Mouse (Mus musculus) embryo, embryonic 10.5 days (tissue): ENCODE results near the gene Cdk18.

Source experiments
- DNase-seq: peaks from one replicate; pipeline ENCODE4 v3.0.0-alpha.2; 2015; ENCODE audit warnings: low spot score

Cdk18 gene

DNA sequence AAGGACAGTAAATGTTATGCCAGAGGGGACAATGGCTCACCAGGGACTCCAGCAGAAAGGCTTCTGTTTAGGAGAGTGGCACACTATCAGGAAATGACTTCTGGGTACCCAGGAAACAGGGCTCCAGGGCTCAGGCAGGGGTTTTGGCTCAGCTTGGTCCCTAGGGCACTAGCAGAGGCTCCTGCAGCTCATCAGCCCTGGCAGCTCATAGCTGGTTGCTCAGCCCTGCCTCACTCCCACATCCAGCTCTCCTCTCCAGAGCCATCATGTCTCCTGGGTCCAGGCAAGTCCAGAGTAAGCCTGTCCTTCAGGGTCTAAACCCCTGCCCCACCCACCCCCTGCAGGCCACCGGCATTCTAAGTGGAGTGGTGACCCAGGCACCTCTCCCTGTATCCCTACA is 28.1 kb downstream of the Cdk18 start:
- no peak for DNase-seq

DNA sequence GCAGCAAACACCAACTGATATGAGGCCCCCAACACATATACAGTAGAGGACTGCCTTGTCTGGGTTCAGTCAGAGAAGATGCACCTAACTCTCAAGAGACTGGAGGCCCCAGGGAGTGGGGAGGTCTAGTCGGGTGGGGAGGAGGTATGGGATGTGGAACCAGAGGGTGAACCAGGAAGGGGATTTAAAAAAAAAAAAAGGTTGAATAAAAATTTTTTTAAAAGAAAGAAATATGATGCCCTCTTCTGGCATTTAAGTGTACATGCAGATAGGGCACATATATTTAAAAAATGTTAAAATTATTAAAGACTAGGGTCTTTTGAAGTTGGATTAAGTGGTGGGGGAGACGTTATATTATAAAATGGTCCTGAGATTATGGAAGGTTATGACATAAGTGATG is 30.1 kb downstream of the Cdk18 start:
- DNase-seq: no peak

DNA sequence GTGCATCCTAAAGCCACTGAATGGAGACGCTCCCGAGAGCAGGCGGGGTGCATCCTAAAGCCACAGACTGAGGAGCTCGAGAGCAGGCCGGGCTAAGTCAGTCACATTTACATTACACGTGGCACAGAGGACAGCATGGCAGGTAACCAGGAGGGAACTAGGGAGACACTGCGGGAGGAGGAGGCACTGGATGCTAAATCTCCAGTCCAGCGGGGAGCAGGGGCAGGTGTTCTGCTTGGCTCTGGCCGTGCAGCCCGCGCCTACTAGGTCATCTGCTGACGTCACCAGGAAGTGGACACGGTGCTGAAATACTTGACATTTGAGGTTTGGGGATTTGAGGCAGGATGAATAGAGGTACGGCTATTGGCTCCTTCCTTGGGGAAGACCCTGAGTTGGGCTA is 35.1 kb downstream of the Cdk18 start:
- DNase-seq: no peak

DNA sequence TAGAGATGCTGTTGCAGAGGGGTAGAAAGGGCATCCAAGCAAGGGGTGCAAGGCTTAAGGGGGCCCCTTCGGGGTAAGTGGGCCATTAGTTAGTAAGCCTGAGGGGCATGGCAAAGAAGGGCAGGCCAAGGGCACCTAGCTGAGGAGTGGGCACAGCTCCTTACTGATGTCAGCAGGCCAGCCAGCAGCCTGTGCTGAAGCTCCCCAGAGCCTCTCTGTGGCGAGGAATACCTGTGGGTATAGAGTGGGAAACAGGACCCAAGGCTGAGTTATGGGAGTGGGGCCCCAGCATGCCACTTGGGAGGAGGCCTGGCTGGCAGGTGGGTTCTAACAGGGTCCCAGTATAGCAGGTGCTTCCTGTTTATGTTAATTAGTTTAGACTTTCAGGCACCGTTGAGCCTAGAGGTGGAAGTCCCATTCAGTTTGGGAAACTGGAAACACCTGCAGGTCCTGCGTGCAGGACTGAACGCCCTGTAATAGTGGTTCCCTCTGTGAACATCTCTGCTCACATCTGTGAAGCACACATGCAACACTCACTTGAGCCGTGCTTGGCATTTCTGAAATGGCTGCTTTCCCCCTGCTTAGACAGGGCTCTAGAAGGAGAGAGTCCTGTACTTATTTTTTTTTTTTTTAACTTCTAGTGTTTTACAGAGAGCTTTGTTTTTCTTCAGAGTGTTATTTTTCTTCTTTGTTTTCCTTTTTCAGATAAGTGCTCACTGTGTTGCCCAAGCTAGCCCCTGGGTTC is 37.4 kb downstream of the Cdk18 start:
- DNase-seq: no peak

DNA sequence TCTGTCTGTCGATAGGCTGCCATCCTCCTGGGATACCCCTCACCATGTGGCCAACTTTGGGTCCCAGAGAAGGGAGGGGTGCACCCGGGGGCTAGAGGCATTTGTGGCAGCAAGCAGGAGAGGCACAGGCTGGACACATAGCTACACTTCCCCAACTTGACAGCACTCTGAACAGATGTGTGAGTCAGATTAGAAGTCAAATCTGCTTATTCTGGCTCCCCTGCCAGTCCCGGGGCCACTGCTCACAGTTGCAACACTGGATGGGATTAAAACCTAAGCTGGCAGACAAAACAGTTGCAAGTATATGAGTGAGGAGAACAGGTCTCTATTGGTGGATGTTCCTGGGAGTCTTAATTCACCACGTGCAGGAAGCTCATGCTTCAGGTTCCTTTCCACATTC is 39.7 kb downstream of the Cdk18 start:
- DNase-seq: no peak

DNA sequence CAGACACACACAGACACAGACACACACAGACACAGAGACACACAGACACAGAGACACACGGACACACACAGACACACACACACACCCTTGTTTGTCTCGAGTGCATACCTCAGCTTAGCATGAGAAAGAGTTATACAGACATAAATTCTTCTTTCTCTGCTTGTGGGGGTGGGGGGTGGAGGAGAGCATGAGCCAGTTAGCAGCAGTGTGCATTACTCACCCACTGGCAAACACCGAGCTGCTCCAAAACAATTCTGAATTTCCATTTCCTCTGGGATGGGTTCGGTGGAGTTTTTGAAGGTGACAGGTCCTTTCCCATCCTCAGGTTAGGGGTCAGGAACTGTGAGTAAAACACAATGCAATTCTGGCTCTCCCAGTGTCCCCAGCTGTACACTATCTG is 40.5 kb downstream of the Cdk18 start:
- no peak for DNase-seq

DNA sequence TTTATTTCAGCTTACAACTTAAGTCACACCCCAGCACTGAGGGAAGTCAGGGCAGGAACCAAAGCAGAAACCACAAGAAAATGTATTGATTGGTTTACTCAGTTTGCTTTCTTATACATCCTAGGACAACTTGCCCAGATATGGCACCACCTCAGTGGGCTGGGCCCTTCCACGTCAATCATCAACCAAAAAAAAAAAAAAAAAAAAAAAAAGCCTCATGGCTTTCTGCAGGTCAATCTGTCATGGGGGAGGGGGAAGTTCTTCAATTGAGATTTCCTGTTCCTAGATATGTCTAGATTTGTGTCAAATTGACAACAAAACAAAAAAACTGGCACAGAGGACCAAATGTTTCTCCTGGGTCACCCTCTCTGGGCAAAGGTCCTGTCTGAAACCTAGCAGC is 41.4 kb downstream of the Cdk18 start:
- no peak for DNase-seq

DNA sequence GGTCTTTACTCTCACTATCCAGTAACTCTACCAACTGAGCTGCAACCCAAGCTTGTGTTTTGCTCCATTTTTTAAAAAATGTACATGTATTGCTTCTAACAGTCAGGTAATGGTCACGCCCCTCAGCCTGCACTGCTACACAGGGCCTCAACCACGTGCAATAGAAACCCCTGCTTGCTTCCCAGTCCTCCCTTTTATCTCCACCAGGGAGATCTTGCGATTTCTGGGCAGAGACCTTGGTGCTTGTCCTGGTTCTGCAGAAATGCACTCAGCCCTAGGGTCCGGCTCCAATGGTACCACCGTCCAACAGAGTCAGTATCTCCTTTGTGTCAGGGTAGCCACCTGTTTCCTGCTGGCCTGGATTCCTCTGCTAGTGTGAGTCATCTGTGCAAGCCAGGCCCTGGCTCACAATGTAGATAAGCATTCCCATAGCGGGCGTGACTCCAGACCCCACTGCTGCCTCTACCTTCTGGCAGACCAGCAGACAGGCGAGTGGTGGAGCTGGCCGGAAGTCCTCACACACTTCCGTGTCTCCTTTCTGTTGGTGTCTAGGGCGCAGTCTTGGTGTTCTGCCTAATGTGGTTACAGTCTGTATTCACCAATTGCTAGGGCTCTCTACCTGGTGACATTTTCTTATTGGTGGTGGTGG is 44.0 kb downstream of the Cdk18 start:
- DNase-seq: no peak

DNA sequence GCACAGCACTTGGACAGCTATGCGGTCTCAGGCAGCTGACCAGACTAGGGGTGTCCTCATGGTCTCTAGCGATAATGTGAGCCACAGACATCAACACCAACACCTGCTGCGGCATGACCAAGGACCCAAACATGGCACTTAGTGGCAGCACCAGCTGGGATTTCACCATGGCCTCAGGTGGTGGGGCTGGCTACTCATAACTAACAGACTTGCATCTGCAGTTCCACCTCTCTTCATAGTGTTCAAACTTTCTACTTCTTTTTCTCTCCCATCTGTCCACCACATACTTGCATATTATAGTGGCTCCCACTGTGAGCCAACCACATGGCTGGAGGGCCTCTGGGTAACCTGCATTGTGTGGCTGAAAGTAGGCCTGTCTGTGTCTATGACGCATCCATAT is 46.2 kb downstream of the Cdk18 start:
- no peak for DNase-seq

DNA sequence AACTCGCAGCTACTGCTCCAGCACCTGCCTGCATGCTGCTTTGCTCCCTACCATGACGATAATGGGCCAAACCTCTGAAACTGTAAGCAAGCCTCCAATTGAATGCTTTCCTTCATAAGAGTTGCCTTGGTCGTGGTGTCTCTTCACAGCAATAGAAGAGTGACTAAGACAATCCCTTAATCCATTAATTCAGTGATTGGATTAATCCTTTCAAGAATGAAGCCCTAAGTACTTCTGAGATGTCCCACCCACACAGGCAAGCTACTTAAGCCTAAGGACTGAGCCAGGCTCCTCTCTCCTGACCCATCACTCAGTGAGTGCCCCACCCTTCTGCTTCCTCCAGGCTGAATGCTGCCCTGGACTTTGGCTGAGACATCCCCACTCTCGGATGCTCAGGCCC is 49.2 kb downstream of the Cdk18 start:
- DNase-seq: no peak

DNA sequence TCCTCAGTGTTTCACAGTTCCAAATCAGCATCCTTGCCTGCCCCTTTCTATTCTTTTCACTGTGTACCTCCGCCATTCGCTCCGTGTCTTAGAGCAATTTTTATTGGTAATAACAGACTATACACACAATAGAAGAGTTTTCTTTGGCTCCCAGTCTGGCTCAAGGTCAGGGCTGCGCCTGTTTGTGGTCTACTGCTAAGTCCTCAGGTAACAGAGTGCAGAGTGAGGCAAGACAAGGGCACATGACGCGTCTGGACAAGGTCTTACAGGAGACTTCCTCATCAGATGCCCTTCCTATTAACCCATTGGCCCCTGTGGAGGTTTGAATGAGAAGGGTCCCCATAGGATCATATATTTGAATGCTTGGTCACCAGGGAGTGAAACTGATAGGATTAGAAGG is 49.7 kb downstream of the Cdk18 start:
- no peak for DNase-seq

DNA sequence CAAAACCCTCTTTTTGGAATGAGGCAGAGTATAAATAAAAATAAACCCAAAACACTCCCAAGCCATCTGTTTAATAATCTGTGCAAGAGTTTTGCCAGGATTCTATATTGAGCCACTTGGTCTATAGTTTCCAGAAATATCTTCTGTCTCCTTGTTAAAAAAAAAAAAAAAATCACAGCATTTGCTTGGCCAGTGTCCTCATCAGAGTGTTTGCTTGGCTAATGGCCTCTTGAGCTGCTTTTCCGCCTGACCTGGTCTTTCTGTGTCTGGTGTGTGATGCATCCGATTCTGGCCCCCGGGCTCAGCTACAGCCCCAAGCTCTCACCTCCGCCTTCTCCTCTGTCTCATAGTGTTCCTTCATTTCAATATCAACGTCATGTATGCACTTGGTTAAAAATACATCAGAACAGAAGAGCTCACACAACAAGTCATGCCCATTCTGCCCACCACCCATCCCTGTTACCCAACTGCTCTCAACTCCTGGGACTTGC is 51.3 kb downstream of the Cdk18 start:
- DNase-seq: no peak

DNA sequence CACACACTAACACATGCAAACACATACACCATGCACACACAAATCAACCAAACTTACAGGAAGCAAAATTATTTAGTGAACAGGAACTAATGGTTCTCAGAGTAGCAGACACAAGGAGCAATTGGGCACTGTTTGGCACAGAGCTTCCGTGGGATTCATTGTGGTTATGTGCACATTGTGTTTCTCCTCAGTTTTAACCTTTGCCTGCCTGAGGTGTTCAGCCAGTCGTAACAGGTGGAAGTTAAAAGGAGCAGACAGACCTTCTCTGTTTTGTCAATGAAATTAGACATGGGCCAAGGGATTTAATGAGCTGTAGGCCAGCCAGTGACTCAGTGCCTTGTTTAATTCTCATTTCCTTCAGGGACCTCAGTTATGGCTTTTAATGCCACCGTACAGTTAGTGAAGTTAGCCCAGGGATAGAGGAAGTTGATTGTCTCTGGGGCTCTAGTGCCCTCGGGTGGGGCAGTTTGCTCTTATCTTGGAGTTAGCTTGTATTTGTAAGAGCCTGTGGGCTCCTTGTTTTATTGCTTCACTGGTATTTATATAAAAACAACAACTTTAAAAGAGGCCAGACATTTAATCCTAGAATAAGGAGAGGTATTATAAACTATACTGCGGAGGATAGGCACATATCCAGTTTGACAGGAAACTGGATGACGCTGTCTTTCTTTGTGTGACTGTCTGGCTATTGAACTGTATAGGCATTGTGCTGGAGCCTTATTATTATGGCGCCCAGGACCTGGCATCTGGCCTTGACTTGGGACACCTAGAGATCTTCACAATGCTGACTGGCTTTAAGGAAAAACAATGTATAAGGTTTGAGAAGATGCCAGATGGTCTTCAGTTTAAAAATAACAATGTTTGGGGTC is 54.1 kb downstream of the Cdk18 start:
- DNase-seq: no peak

DNA sequence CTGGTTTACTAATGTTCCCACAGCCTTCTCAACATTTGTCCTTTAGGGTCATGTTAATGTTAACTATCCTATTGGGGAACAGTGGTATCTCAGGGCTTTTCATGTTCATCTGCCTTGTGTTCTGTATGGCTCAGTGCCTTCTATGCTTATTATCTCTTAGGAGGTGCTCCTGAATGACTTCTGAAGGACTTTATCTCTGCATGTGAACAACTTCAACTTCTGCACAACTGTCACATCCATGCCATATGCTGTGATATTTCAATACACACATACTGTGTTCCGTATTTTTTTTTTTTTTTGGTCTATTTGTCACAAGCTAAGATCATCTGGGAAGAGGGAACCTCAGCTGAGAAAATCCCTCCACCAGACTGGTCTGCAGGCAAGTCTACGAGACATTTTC is 61.1 kb downstream of the Cdk18 start:
- no peak for DNase-seq

DNA sequence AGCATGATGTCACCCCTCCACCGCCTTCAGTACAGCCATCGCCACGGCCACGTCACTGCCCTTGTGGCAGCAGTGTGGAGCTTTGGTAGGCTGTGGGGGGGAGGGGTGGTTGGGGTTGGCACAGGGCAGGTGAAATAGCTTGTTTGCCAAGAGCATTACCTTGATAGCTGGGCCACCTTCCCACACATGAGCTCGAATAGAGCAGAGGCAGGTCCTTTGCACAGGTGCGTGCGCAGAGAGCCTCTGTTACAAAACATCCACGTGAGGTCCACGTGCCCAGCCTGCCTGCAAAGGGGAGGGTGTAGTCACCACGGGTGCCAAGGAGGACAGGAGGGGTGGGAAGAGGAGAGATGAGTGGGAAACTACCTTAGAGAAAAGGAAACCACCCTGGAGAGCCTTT is 63.9 kb downstream of the Cdk18 start:
- no peak for DNase-seq

DNA sequence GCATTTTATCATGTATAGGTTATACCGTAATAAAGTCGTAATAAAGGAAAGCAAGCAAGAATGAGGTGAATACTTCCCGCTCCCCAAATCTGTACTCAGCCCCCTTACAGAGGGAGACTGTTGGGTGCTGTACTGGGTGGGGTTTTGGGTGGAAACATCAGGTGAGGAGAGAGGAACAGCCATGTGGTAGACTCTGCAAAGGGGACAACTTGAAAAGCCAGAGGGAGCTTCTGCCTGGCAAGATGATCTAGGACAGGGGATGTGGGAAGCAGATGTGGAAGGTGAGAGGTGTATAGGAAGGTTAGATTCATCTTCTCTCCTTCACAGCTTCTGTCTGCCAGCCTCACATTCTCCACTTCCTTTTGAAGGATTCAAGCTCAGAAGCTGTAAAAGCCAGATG is 68.8 kb downstream of the Cdk18 start:
- DNase-seq: no peak

DNA sequence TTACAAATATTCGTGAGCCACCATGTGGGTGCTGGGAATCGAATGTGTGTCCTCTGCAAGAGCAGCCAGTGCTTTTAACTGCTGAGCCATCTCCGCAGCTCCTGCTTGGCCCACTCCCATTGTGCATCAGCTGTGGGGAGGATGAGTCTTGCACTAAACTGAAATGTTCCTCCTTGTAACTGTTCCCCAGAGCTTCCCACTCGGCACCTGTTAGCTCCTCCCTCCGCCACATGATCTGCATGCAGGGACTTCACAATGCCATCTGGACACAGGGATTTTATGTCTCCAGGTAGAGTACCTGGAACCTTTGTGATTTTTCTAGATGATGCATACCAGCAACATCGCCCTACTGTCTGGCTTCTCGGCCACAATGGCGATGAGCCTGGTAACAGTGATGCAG is 70.0 kb downstream of the Cdk18 start:
- no peak for DNase-seq

DNA sequence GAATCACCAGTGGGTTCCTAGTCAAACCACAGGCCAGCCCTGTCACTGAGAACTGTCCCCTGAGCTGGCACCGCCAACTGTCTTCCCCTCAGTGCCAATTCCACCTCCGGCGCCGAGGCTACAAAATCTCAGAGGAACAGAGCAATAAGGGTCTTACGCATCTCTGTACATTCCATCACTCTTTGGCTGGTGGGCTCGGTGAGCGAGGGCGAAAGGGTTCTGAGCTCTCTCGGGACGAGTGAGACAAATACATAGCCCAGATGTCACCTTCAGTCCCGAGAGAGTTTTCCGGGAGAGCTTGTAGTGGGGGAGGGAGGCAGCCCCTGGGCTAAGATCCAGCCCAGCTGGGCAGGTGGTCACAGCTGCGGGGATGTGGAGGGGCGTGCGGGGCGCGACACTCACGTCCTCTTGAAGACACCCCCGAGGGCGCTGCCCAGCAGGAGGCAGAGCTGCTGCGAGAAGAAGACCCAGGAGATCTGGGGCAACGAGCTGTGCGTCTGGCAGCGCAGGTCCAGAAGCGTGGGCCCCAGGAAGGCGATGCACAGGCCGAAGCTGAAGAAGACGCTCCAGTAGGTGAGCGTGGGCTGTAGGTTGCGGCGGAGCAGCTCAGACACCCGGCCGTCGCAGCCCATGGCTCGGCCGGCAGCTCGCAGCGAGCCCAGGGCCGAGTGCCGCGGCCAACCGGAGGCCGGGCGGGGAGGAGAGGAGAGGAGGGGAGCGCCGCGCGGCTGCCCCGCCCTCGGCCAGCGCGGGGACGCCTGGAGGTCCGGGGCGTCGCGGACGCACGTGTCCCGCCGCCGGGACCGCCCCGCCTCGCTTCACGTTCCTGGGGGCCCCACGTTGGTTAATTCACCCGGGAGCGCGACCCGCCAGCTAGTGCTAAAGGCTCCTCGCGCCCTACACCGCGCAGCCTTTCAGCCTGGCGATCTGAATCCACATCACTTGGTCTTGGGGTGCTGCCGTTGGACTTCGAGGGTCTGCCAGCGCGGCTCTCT is 71.9 kb downstream of the Cdk18 start, which contains the start of gene Mfsd4a:
Mfsd4a (minus strand) TSS at position 802 of the 995 bp plus-strand sequence.
- DNase-seq: peak; percentile 66

DNA sequence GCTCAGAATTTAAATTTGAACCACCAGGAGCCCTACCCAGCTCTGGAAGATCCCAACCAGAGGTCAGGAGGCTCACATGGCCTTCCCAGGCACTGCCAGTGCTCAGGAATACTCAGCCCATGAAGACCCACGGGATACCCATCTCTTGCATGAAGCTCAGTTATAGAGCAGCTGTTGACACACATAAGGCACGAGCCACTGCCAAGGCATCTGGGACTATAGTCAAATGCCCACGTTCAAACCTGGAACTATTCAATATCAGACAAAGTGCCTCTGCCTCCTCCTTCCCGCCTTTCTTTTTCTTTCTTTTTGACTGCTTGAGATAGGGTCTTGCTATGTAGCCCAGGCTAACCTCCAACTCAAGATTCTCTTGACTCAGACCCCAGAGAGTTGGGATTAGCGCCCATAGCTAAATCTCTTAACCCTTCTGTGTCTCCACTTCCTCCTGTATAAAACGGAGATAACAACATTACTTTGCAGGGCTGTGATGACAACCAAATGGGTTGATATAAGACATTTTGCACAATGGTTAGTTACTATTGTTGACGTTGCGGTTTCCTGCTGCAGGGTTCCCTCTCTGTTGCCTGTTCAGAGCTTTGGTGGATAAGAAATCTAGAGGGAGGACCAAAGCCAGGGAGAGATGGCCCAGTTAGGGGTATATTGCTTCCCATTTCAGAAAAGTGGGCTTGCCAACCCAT is 73.9 kb downstream of the Cdk18 start:
- DNase-seq: no peak

DNA sequence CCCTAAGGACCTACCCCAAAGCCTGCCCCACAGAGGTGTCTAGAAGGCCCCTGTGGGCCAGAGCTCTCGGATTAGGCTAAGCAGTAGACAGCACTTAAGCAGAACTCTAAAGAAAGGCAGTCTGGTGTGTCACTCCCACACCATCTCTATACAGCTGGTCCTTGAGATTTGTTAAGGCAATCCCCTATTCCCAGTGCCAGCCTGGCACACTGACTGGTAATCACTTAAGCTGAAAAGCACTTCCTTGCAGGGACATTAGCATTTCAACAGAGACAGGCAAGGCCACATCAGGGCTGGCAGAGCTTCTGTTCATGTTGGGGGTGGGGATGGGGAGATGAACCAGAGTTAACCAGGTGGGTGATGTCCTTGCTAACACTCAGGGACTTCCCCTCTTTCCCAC is 74.5 kb downstream of the Cdk18 start:
- no peak for DNase-seq

DNA sequence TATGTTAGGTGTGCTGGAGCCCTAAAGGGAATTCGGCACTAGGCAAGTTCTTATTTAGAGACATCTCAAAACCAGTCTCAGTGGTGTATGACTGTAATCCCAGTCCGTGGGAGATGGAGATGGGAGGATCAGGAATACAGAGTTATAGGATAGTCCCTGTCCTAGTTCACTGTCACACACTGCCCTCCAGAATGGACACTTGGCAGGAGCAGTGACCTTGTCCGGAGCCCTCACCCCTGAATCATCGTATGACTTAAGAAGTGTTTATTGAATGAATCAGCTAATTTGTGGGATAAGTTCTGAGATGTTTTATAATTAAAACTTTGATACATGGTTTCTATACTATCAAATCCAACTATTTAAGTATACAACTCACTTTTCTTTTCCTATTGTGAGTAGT is 76.4 kb downstream of the Cdk18 start:
- no peak for DNase-seq
